Mouse (Mus musculus): Measurements from ENCODE around the gene Ssr2.

GRCm38 (mm10) chr3:88569694-88570093 is 6.0 kb upstream of the Ssr2 start:
- TF ChIP-seq POLR2A (IDR thresholded peaks at IDR 0.05; ENCODE audit: control insufficient read depth, extremely low read depth, insufficient read depth, low read length, poor library complexity) (no peak), CTCF (IDR thresholded peaks at IDR 0.05; ENCODE audit: borderline replicate concordance, control insufficient read depth, extremely low read depth, insufficient read depth, low read length, poor library complexity) (no peak)

Measured in thymus, adult 2 months (tissue).